Mouse (Mus musculus) heart, embryonic 13.5 days (tissue): ENCODE data around the gene Gsc. TPM values are rescaled to one million over a fixed set of nuclear protein-coding genes. Genes with fewer than 3 reads are reported as not detected.

ENCODE experiments used
- ATAC-seq: fragments of 200-750 bp; cut with Nextera tagmentation; 2 replicates; pipeline ENCODE4 v1.8.0; 2017; ENCODE audit warnings: moderate TSS enrichment; ENCODE audit not compliant: insufficient number of reproducible peaks, low FRiP score, low TSS enrichment; ENCODE audit errors: extremely low read depth
- H3K27ac ChIP-seq: fragments of 300-500 bp; sonication (generic); replicated peaks from 2 replicates; pipeline ENCODE4 v1.5.1; 2015; ENCODE audit warnings: moderate library complexity, mild to moderate bottlenecking, inconsistent platforms
- H3K27me3 ChIP-seq: fragments of 300-500 bp; sonication (generic); replicated peaks from 2 replicates; pipeline ENCODE4 v1.6.1; 2015; ENCODE audit warnings: mild to moderate bottlenecking, inconsistent platforms
- H3K36me3 ChIP-seq: fragments of 300-500 bp; sonication (generic); 2 replicates; pipeline ENCODE4 v1.6.1; 2015; ENCODE audit warnings: mild to moderate bottlenecking, inconsistent platforms
- H3K4me1 ChIP-seq: fragments of 300-500 bp; sonication (generic); 2 replicates; pipeline ENCODE4 v1.6.1; 2015; ENCODE audit warnings: inconsistent platforms
- H3K4me2 ChIP-seq: fragments of 300-500 bp; sonication (generic); 2 replicates; pipeline ENCODE4 v1.6.1; 2015; ENCODE audit warnings: inconsistent platforms, mild to moderate bottlenecking, moderate library complexity
- H3K4me3 ChIP-seq: fragments of 300-500 bp; sonication (generic); 2 replicates; pipeline ENCODE4 v1.5.1; 2015; ENCODE audit warnings: moderate library complexity, mild to moderate bottlenecking, inconsistent platforms
- H3K9ac ChIP-seq: fragments of 300-500 bp; sonication (generic); 2 replicates; pipeline ENCODE4 v1.6.1; 2015; ENCODE audit warnings: inconsistent platforms, mild to moderate bottlenecking, moderate library complexity
- H3K9me3 ChIP-seq: fragments of 300-500 bp; sonication (generic); 2 replicates; pipeline ENCODE4 v1.6.1; 2016; ENCODE audit warnings: inconsistent platforms
- WGBS: fragments of 180-500 bp; shearing (Covaris S2); methylation state at CpG from one replicate; pipeline ENCODE4 v1.1.7; 2015; ENCODE audit warnings: mixed read lengths; 5-methylcytosine and 5-hydroxymethylcytosine counted together
- polyA plus RNA-seq: library from polyadenylated mRNA; unstranded; fragments of >200 nt; fragmentation: Nextera tagmentation; extraction: Ambion mirVana; gene quantifications from 2 replicates; pipeline ENCODE4 v1.2.1, GENCODE M21; 2015

Gsc gene
- polyA plus RNA-seq, result 0.27 and 0.56 TPM in 2 replicates

GRCm38 (mm10) chr12:104472601-104473424 is at the start of gene Gsc:
Gene Gsc, minus strand, starts transcription at chr12:104473330.
- peak within 1 kb of the TSS; percentile 65 for H3K4me3 ChIP-seq
- WGBS, result under 1% methylated on average over 83 of the region's 97 CpGs
- no peaks in the 10 kb centered on the region for H3K36me3 ChIP-seq
- peaks cover 89% of the 10 kb centered on the region for H3K27me3 ChIP-seq
- peaks cover 44% of the 10 kb centered on the region for H3K4me1 ChIP-seq
- H3K9me3 ChIP-seq, result no peaks in the 10 kb centered on the region
- H3K27ac ChIP-seq, result no peak within 1 kb of the TSS
- peak within 1 kb of the TSS; percentile 76 for H3K9ac ChIP-seq
- no peak for ATAC-seq
- H3K4me2 ChIP-seq, result peak within 1 kb of the TSS; percentile 91

- H3K9ac ChIP-seq, result no peak overlapping the region
- no peaks in the 10 kb centered on the region for H3K27me3 ChIP-seq
- peaks cover 10% of the 10 kb centered on the region for H3K9me3 ChIP-seq
- H3K4me1 ChIP-seq, result no peaks in the 10 kb centered on the region
- no peak overlapping the region for H3K4me3 ChIP-seq
- no peaks in the 10 kb centered on the region for H3K36me3 ChIP-seq
- no peak overlapping the region for H3K27ac ChIP-seq
- H3K4me2 ChIP-seq, result no peak overlapping the region
- WGBS, result 77% methylated on average over 5 of the region's 5 CpGs
- ATAC-seq, result no peak
Observed at GRCm38 (mm10) chr12:104519721-104520120, 46.6 kb upstream of the Gsc start.

- ATAC-seq, result no peak
Observed at GRCm38 (mm10) chr12:104507911-104508310, 34.8 kb upstream of the Gsc start.

GRCm38 (mm10) chr12:104492009-104492408 is 18.9 kb upstream of the Gsc start:
- Histone ChIP-seq H3K27me3 (peaks cover 50% of the 10 kb centered on the region; the same call in 1 of the 2 replicates), H3K27ac (no peak overlapping the region), H3K4me1 (peaks cover 8% of the 10 kb centered on the region), H3K4me2 (no peak overlapping the region), H3K9ac (no peak overlapping the region), H3K36me3 (no peaks in the 10 kb centered on the region), H3K9me3 (no peaks in the 10 kb centered on the region), H3K4me3 (no peak overlapping the region)
- 13% methylated on average over 6 of the region's 6 CpGs for WGBS
- no peak for ATAC-seq

More at GRCm38 (mm10) chr12:104507911-104508310, 34.8 kb upstream of the Gsc start:
- H3K9ac ChIP-seq, result no peak overlapping the region
- no peaks in the 10 kb centered on the region for H3K36me3 ChIP-seq
- H3K27ac ChIP-seq, result no peak overlapping the region
- H3K27me3 ChIP-seq, result peaks cover 46% of the 10 kb centered on the region
- 56% methylated on average over 7 of the region's 7 CpGs for WGBS
- H3K4me2 ChIP-seq, result no peak overlapping the region
- no peak overlapping the region for H3K4me3 ChIP-seq
- H3K4me1 ChIP-seq, result no peaks in the 10 kb centered on the region
- H3K9me3 ChIP-seq, result no peaks in the 10 kb centered on the region

- ATAC-seq, result no peak
- H3K27ac ChIP-seq, result no peak overlapping the region
- 14% methylated on average over 8 of the region's 8 CpGs for WGBS
Observed at GRCm38 (mm10) chr12:104486205-104486604, 13.1 kb upstream of the Gsc start.

DNA sequence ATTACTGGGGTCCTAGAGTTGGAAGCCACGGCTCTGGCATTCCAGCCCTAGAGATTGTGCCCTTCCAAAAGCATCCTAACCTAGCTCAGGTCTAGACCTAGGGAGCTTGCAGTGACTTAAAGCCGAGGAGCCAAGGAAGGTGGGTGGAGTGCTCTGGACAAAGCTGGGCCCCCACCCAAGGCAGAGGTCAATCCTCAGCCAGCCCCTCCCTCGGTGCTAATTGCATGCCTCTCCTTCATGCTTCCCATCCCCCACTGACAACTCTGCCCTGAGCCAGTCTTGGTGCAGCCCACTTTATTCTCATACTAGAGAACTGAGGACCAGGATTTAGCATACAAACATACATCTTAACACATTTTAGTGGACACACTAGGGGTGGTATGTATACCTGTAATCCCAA is 12.0 kb upstream of the Gsc start:
- no peak for ATAC-seq
- 15% methylated on average over 3 of the region's 3 CpGs for WGBS
- Histone ChIP-seq H3K4me1 (no peaks in the 10 kb centered on the region), H3K36me3 (no peaks in the 10 kb centered on the region), H3K27ac (no peak overlapping the region), H3K4me2 (no peak overlapping the region), H3K9ac (no peak overlapping the region), H3K4me3 (no peak overlapping the region), H3K9me3 (no peaks in the 10 kb centered on the region), H3K27me3 (peaks cover 84% of the 10 kb centered on the region)

More at GRCm38 (mm10) chr12:104486205-104486604, 13.1 kb upstream of the Gsc start:
- Histone ChIP-seq H3K4me3 (no peak overlapping the region), H3K9me3 (no peaks in the 10 kb centered on the region), H3K4me2 (no peak overlapping the region), H3K9ac (no peak overlapping the region), H3K36me3 (no peaks in the 10 kb centered on the region), H3K4me1 (no peaks in the 10 kb centered on the region), H3K27me3 (peaks cover 83% of the 10 kb centered on the region)

DNA sequence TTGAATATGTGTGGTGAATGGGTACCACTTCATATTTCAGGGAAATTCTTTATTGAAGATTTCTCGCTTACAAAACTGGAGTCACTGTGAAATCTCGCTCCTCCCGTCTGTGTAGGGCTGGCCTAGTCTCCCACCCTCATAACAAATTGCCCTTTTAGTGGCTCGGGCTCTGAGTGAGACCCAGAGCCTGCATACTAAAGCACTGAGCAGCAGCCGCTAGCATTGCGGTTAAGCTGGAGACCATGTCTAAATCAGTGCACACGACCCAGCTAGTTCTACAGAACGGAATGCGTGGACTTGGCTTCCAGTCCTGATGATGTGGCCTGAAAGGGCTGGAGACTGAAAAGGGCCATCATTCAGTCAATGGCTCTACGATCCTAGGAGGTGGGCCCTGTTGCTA is 7.9 kb upstream of the Gsc start:
- WGBS, result 70% methylated on average over 10 of the region's 10 CpGs
- no peak overlapping the region for H3K9ac ChIP-seq
- H3K27me3 ChIP-seq, result peaks cover 95% of the 10 kb centered on the region
- no peaks in the 10 kb centered on the region for H3K36me3 ChIP-seq
- no peaks in the 10 kb centered on the region for H3K9me3 ChIP-seq
- no peak overlapping the region for H3K4me2 ChIP-seq
- no peak overlapping the region for H3K4me3 ChIP-seq
- H3K27ac ChIP-seq, result no peak overlapping the region
- ATAC-seq, result no peak
- H3K4me1 ChIP-seq, result no peaks in the 10 kb centered on the region

GRCm38 (mm10) chr12:104478193-104478592 is 5.1 kb upstream of the Gsc start:
- Histone ChIP-seq H3K9ac (no peak overlapping the region), H3K9me3 (no peaks in the 10 kb centered on the region), H3K27me3 (peaks cover 95% of the 10 kb centered on the region), H3K4me3 (no peak overlapping the region), H3K4me1 (peaks cover 15% of the 10 kb centered on the region), H3K27ac (no peak overlapping the region), H3K4me2 (no peak overlapping the region), H3K36me3 (no peaks in the 10 kb centered on the region)
- WGBS, result 2% methylated on average over 4 of the region's 4 CpGs
- ATAC-seq, result no peak

DNA sequence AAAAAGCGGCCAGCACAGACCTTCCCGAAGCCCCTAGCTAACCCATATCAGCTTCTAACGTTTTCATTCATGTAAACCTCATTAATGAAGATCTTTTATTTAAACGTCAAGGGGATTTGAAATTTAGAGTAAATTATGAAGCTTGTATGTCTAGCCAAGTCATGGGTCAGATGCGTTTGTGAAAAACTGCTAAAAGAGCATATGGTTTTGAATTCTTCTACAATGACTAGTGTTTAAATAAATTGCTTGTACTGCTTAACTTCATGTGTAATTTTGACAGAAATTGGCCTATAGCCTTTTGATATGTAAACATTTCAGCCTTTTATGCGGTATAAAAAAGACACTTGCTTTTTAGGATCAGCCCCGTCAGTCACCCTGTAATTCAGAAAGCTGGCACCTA is 4.4 kb upstream of the Gsc start:
- Histone ChIP-seq H3K9me3 (no peaks in the 10 kb centered on the region), H3K36me3 (no peaks in the 10 kb centered on the region), H3K4me3 (no peak overlapping the region), H3K4me2 (no peak overlapping the region), H3K27ac (no peak overlapping the region), H3K27me3 (peaks cover 95% of the 10 kb centered on the region), H3K9ac (no peak overlapping the region), H3K4me1 (peaks cover 19% of the 10 kb centered on the region)
- no peak for ATAC-seq
- 7% methylated on average over 7 of the region's 7 CpGs for WGBS

- Histone ChIP-seq H3K36me3 (no peaks in the 10 kb centered on the region), H3K4me2 (no peak overlapping the region), H3K9me3 (no peaks in the 10 kb centered on the region), H3K4me1 (peaks cover 24% of the 10 kb centered on the region), H3K27me3 (peaks cover 95% of the 10 kb centered on the region), H3K4me3 (no peak overlapping the region), H3K27ac (no peak overlapping the region), H3K9ac (no peak overlapping the region)
- WGBS, result under 1% methylated on average over 12 of the region's 12 CpGs
- no peak for ATAC-seq
Observed at GRCm38 (mm10) chr12:104477066-104477465, 3.9 kb upstream of the Gsc start.

DNA sequence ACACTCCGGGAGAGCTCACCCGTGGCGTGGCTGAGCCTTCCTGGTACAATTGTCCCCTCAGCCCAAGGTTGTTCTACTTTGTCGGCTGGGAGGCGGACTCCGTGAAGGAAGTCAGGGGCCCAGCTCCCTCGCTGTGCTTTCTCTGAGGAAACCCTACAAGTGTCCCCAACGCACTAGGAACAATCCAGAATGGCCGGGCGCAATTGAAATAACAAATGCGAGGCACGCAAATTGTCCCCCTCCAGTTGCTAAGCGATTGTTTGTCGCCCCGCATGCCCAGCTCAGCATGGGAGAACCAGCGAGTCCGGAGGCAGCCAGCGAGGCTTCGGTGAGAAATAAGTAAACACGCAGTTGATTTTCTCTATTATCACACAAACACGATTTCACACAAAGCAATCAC is 2.8 kb upstream of the Gsc start:
- no peak for ATAC-seq
- Histone ChIP-seq H3K4me1 (peaks cover 33% of the 10 kb centered on the region), H3K9ac (no peak overlapping the region), H3K4me2 (no peak overlapping the region), H3K27me3 (peaks cover 97% of the 10 kb centered on the region), H3K27ac (no peak overlapping the region), H3K4me3 (no peak overlapping the region), H3K36me3 (no peaks in the 10 kb centered on the region), H3K9me3 (no peaks in the 10 kb centered on the region)
- 3% methylated on average over 21 of the region's 21 CpGs for WGBS
